Mouse (Mus musculus): Measurements from ENCODE around the gene Ahdc1.

GRCm38 (mm10) chr4:133005233-133005632 lies 5.8 kb upstream of the Ahdc1 start:
- peak; percentile 92; the same call in 1 of the 2 replicates for TF ChIP-seq CTCF (IDR thresholded peaks at IDR 0.05; ENCODE audit: extremely low read depth, insufficient read length, insufficient replicate concordance, low read depth, low read length)
- TF ChIP-seq POLR2A (IDR thresholded peaks at IDR 0.05; ENCODE audit: low read depth, low read length): no peak
